In genomic region chr6:67151515-67151914, GRCm38 (mm10) we compare ENCODE assay signal across 18 mouse cellular contexts.
"Had no signal": no experiment of that assay in that cellular context is flagged by ENCODE, and none has a peak within 500 bp of the region (broad histone marks: within the 10 kb centered on the region; RNA-seq: fewer than 3 reads in every experiment).

No protein-coding gene starts in this region.

- ATAC-seq: liver, embryonic 12.5 days; midbrain, embryonic 16.5 days had no signal

- H3K4me2 ChIP-seq: liver, embryonic 12.5 days; lung, embryonic 14.5 days; midbrain, embryonic 12.5 days; neural tube, embryonic 13.5 days; neural tube, embryonic 15.5 days had no signal

- H3K27ac ChIP-seq: liver, embryonic 12.5 days; liver, embryonic 14.5 days; midbrain, embryonic 10.5 days; midbrain, embryonic 12.5 days; neural tube, embryonic 13.5 days; neural tube, embryonic 15.5 days had no signal

- H3K36me3 ChIP-seq: liver, embryonic 12.5 days; midbrain, embryonic 10.5 days; midbrain, embryonic 12.5 days; neural tube, embryonic 13.5 days; neural tube, embryonic 15.5 days had no signal

- H3K4me1 ChIP-seq: midbrain, embryonic 12.5 days; neural tube, embryonic 13.5 days; neural tube, embryonic 15.5 days had no signal

- H3K27me3 ChIP-seq: liver, embryonic 12.5 days; midbrain, embryonic 12.5 days; neural tube, embryonic 13.5 days; neural tube, embryonic 15.5 days had no signal

- H3K9me3 ChIP-seq: liver, embryonic 12.5 days; midbrain, embryonic 10.5 days; midbrain, embryonic 12.5 days; neural tube, embryonic 13.5 days; neural tube, embryonic 15.5 days had no signal

- DNase-seq: lung, embryonic 14.5 days; midbrain, embryonic 14.5 days; retina, postnatal 1 day; right cerebral cortex, adult 18-20 months; right cerebral cortex, postnatal 25 days; right cerebral cortex, postnatal 4 days; spleen, adult 18-20 months; thymus, adult 18-20 months; thymus, postnatal 14 days; thymus, postnatal 36 days had no signal

- H3K9ac ChIP-seq: liver, embryonic 12.5 days; liver, embryonic 14.5 days; lung, embryonic 14.5 days; midbrain, embryonic 12.5 days; neural tube, embryonic 13.5 days; neural tube, embryonic 15.5 days had no signal

- H3K4me3 ChIP-seq: liver, embryonic 12.5 days; midbrain, embryonic 10.5 days; midbrain, embryonic 12.5 days; myocyte; neural tube, embryonic 13.5 days; neural tube, embryonic 15.5 days had no signal
